Mouse (Mus musculus) liver, embryonic 13.5 days (tissue): Measurements from ENCODE around the gene Morc1. TPM values are rescaled to one million over a fixed set of nuclear protein-coding genes. Genes with fewer than 3 reads are reported as not detected.

Experiments used
- ATAC-seq: fragments of 200-750 bp; cut with Nextera tagmentation; 2 replicates; pipeline ENCODE4 v1.8.0; 2017; ENCODE audit warnings: low read depth, mild to moderate bottlenecking, moderate number of reproducible peaks, moderate library complexity
- DNase-seq: peaks from one replicate; pipeline ENCODE4 v3.0.0; 2022
- H3K27ac ChIP-seq: fragments of 300-500 bp; sonication (generic); 2 replicates; pipeline ENCODE4 v1.5.1; 2015; ENCODE audit warnings: moderate library complexity, mild to moderate bottlenecking, inconsistent platforms
- H3K27me3 ChIP-seq: fragments of 300-500 bp; sonication (generic); 2 replicates; pipeline ENCODE4 v1.6.1; 2015; ENCODE audit warnings: mild to moderate bottlenecking, inconsistent platforms
- H3K36me3 ChIP-seq: fragments of 300-500 bp; sonication (generic); 2 replicates; pipeline ENCODE4 v1.6.1; 2015; ENCODE audit warnings: mild to moderate bottlenecking, inconsistent platforms
- H3K4me1 ChIP-seq: fragments of 300-500 bp; sonication (generic); replicated peaks from 2 replicates; pipeline ENCODE4 v1.6.1; 2015; ENCODE audit warnings: inconsistent platforms
- H3K4me2 ChIP-seq: fragments of 300-500 bp; sonication (generic); 2 replicates; pipeline ENCODE4 v1.6.1; 2015; ENCODE audit warnings: inconsistent platforms, mild to moderate bottlenecking, moderate library complexity
- H3K4me3 ChIP-seq: fragments of 300-500 bp; sonication (generic); replicated peaks from 2 replicates; pipeline ENCODE4 v1.5.1; 2015; ENCODE audit warnings: mild to moderate bottlenecking, inconsistent platforms
- H3K9ac ChIP-seq: fragments of 300-500 bp; sonication (generic); 2 replicates; pipeline ENCODE4 v1.6.1; 2015; ENCODE audit warnings: mild to moderate bottlenecking, inconsistent platforms
- H3K9me3 ChIP-seq: fragments of 300-500 bp; sonication (generic); replicated peaks from 2 replicates; pipeline ENCODE4 v1.6.1; 2016; ENCODE audit warnings: inconsistent platforms
- WGBS: fragments of 180-500 bp; shearing (Covaris S2); methylation state at CpG from one replicate; pipeline ENCODE4 v1.1.7; 2015; ENCODE audit not compliant: insufficient replicate concordance; 5-methylcytosine and 5-hydroxymethylcytosine counted together
- polyA plus RNA-seq: library from polyadenylated mRNA; unstranded; fragments of >200 nt; fragmentation: Nextera tagmentation; extraction: Ambion mirVana; gene quantifications from 2 replicates; pipeline ENCODE4 v1.2.1, GENCODE M21; 2015

Morc1 gene
- polyA plus RNA-seq, 1 experiment from 2014 or later = not detected

DNA sequence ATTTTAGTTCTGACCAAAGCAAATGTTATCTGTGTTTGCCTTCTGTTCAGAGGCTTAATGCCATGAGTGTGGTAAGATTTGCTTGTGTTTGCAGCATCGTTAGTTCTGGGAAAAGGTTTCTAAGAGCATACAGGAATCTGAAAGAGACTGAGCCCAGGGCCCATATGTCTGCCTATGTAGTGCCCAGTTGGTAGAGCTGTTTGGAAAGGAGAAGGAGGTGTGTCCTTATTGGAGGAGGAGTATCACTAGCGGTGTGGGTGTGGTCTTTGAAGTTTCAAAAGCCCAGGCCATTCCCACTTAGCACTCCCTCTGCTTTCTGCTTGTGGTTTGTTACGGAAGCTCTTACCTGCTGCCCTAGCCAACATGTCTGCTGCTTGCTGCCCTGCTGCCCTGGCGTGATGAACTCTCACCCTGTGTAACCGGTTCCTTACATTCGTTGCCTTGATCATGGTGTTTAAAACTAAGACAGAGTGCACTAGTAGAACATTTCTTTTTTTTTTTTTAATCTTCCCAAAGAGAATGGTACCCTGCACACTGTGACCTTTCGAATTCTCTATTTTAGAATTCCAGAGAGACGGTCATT, 48.3 kb downstream of the Morc1 start:
- H3K4me2 ChIP-seq = no peak overlapping the region
- H3K9me3 ChIP-seq = no peaks in the 10 kb centered on the region
- no peak overlapping the region for H3K27ac ChIP-seq
- no peaks in the 10 kb centered on the region for H3K4me1 ChIP-seq
- no peak overlapping the region for H3K9ac ChIP-seq
- DNase-seq = no peak
- ATAC-seq = no peak
- no peaks in the 10 kb centered on the region for H3K27me3 ChIP-seq
- 57% methylated on average over 8 of the region's 8 CpGs for WGBS
- no peak overlapping the region for H3K4me3 ChIP-seq
- H3K36me3 ChIP-seq = no peaks in the 10 kb centered on the region

DNA sequence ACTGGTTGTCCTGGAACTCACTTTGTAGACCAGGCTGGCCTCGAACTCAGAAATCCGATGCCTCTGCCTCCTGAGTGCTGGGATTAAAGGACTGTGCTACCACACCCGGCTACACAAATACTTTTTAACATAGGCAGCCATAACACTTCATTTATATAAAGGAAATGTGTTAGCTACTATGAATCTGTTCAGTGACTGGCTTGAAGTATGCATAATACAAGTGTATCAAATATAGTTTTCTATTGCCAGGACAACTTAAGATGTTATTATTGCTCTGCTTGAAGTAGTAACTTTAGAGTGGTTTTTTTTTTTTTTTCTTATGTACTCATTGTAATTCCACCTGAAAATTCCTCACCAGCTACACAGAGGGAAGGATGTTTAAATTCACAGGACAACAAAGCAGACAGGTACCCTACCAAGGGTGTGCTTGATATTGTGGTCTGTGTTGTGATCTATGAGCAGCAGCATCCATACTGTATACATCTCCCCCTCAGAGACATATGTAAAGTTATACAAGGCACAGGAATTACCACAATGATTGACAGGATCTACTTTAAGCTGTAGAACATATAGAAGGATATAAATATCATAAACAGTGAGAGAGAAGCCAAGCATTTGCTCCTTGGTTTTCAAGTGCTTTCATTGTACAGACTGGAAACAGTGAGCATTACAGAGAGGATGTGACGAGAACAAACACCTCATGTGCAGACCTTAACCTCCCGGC, 85.9 kb downstream of the Morc1 start:
- Histone ChIP-seq H3K9ac (no peak overlapping the region), H3K27ac (no peak overlapping the region), H3K27me3 (no peaks in the 10 kb centered on the region), H3K4me3 (no peak overlapping the region), H3K36me3 (no peaks in the 10 kb centered on the region), H3K4me2 (no peak overlapping the region), H3K4me1 (no peaks in the 10 kb centered on the region), H3K9me3 (no peaks in the 10 kb centered on the region)
- WGBS = 62% methylated on average over 5 of the region's 5 CpGs
- ATAC-seq = no peak
- DNase-seq = no peak

DNA sequence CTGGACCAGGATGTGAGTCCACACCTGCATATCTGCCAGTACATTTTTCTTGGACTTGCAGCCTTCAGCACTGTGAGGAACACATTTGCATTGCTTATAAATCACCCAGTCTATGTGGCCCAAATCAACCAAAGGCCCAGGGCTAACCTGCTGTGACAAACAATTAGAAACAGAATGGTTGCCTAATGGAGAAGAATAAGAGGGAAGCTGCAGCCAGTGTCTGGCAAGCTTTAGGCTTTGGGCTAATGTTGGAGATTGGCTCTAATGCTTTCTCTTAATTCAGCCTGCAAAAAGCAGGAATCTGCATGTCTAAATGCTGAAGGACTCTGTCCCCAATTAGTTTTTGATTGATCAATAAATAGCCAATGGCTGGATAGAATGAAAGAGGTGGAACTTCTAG, 88.5 kb downstream of the Morc1 start:
- Histone ChIP-seq H3K4me2 (no peak overlapping the region), H3K27me3 (no peaks in the 10 kb centered on the region), H3K4me3 (no peak overlapping the region), H3K36me3 (no peaks in the 10 kb centered on the region), H3K9ac (no peak overlapping the region), H3K9me3 (no peaks in the 10 kb centered on the region), H3K4me1 (no peaks in the 10 kb centered on the region), H3K27ac (no peak overlapping the region)
- DNase-seq (no peak), ATAC-seq (no peak)

DNA sequence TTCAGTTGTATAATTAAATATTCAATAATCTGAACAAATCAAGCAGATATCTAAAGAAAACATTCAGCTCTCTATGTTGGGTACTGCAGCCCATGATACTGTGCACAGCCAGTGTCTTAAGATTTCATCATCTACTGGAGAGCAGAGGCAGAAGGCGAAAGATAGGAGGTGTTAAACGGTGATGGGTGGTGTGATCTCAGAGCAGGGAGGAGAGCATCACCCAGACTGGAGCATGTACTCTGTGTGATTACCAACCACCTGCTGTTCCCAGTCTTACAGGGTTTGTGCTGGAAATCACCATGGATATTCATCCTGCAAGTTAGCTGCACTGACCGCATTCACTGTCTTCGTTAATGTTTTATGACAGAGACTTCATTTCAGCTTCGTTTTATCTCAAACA, 106.1 kb downstream of the Morc1 start:
- Histone ChIP-seq H3K36me3 (no peaks in the 10 kb centered on the region), H3K4me3 (no peak overlapping the region), H3K27ac (no peak overlapping the region), H3K9ac (no peak overlapping the region), H3K27me3 (no peaks in the 10 kb centered on the region), H3K9me3 (no peaks in the 10 kb centered on the region), H3K4me2 (no peak overlapping the region), H3K4me1 (no peaks in the 10 kb centered on the region)
- 79% methylated on average over 5 of the region's 5 CpGs for WGBS
- no peak for DNase-seq
- ATAC-seq = no peak

DNA sequence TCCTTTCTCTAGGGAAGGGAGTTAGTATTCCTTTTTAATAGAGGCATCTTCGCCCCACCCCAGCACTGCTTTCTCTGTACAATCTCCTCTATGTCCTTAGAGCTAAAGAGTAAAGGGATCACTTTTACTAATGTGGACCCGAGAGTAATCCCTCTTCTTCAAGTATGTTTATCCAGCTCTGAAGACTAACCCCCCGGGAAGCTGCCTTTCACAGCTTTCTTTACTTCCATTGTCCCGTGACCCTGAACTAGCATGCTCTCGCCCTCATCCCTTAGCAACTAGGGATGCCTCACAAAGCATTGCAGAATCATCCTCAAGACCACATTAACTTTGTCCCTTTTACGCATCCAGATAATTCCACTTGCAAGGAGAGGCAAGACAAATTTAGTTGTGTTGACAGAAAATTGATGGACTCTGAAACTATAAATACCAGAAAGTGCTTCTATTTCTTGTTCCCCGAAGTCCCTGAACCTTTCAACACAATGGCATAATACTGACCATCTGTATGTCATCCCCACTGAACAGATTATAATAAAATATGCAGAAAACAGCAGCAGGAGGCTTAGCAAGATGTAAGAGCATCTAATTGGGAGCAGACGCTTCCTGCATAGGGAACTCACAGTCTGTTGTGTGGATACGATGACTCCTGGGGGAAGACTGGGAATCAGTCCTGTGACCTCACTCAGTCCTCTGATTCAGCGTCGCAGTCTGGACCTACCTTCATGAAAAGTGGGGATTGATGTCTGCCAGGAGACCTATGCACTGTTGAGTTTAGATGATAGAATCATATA, 131.4 kb downstream of the Morc1 start:
- Histone ChIP-seq H3K27ac (no peak overlapping the region), H3K4me1 (no peaks in the 10 kb centered on the region), H3K9ac (no peak overlapping the region), H3K36me3 (no peaks in the 10 kb centered on the region), H3K4me3 (no peak overlapping the region), H3K4me2 (no peak overlapping the region), H3K9me3 (no peaks in the 10 kb centered on the region), H3K27me3 (no peaks in the 10 kb centered on the region)
- ATAC-seq = no peak
- 57% methylated on average over 11 of the region's 11 CpGs for WGBS
- no peak for DNase-seq

DNA sequence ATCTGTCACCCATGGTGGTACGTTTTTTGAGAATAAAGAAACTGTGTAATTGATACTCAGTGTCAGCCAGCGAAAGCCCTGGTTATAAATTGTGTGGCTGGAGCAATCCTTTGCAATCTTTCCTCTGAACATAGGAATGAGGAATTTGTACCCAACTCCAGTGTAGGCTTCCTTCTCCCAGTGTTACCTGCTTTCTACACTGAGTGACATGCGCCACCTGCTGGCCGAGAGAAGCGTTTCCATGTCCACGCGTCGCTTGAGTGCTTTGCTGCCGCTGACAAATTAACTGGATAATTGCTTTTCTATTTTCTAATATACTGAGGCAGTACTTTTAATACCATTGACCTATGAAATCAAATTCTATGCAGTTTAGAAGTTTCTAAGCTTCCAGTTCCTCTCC, 139.3 kb downstream of the Morc1 start:
- ATAC-seq (no peak), DNase-seq (no peak)
- no peaks in the 10 kb centered on the region for H3K9me3 ChIP-seq
- no peak overlapping the region for H3K4me2 ChIP-seq
- no peaks in the 10 kb centered on the region for H3K27me3 ChIP-seq
- no peak overlapping the region for H3K4me3 ChIP-seq
- no peak overlapping the region for H3K27ac ChIP-seq
- no peaks in the 10 kb centered on the region for H3K4me1 ChIP-seq
- H3K36me3 ChIP-seq = no peaks in the 10 kb centered on the region
- 14% methylated on average over 9 of the region's 9 CpGs for WGBS
- no peak overlapping the region for H3K9ac ChIP-seq

DNA sequence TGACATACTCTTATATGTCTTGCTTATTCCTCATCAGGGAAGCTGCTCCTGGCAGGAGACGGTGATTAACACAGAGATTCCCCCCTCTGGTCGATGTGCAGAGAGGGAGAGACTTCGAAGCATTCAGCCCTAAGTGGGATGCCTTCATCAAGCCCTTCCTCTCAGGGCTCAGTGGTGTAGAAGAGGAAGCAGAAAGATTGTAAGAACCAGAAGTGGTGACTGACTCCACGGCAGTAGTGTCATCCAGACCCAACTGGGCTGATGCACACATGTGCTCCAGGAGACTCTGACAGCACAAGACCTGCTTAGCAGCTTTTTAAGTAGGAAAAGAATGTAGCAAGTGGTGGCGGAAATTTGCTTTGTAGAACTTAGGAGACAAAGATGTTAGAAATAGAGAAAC, 143.0 kb downstream of the Morc1 start:
- Histone ChIP-seq H3K4me3 (no peak overlapping the region), H3K9me3 (no peaks in the 10 kb centered on the region), H3K27me3 (no peaks in the 10 kb centered on the region), H3K4me2 (no peak overlapping the region), H3K27ac (no peak overlapping the region), H3K9ac (no peak overlapping the region), H3K4me1 (no peaks in the 10 kb centered on the region), H3K36me3 (no peaks in the 10 kb centered on the region)
- ATAC-seq (no peak), DNase-seq (no peak)
- WGBS = 38% methylated on average over 5 of the region's 5 CpGs

DNA sequence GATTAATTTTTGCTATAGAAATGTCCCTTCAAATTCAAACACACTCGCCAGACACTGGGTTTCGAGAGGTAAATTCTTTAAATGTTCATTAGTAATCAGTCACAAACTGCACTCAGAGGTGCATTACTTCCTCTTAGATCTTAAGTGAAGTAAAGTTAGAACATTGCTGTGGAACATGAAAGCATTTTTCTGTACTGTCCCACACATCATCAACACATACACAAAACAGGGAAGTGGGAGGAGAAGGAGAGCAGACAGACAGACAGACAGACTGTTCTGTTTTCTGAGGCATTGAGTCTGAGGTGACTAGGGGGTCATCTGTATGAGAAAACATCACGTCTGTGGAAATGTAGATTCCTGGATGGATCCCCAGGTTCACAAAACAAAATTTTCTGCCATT, 143.5 kb downstream of the Morc1 start:
- WGBS = 43% methylated on average over 3 of the region's 3 CpGs
- no peak for DNase-seq

DNA sequence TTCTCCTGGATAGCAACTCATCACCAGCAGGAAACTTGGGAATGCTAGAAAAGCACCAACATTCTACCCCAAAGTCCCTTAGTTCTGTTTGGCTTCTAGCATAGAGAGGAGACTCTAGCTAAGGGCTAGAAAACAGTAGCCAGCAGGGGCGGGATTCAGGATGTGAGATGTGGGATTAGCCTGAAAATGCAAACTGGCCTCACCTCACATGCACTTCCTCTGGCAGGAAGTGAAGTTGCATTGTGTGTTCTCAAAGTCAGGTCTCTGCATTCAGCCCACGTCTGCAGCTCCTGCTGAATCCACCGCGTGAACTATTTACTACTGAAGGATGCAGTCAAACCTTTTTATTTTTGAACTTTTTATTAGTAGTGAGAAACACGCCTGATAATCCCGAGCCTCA, 154.3 kb downstream of the Morc1 start:
- WGBS = 30% methylated on average over 6 of the region's 6 CpGs
- ATAC-seq (no peak), DNase-seq (no peak)

More for the DNA sequence above, 143.5 kb downstream of the Morc1 start:
- Histone ChIP-seq H3K4me3 (no peak overlapping the region), H3K9ac (no peak overlapping the region), H3K9me3 (no peaks in the 10 kb centered on the region), H3K36me3 (no peaks in the 10 kb centered on the region), H3K4me2 (no peak overlapping the region), H3K4me1 (no peaks in the 10 kb centered on the region), H3K27ac (no peak overlapping the region), H3K27me3 (no peaks in the 10 kb centered on the region)
- no peak for ATAC-seq

DNA sequence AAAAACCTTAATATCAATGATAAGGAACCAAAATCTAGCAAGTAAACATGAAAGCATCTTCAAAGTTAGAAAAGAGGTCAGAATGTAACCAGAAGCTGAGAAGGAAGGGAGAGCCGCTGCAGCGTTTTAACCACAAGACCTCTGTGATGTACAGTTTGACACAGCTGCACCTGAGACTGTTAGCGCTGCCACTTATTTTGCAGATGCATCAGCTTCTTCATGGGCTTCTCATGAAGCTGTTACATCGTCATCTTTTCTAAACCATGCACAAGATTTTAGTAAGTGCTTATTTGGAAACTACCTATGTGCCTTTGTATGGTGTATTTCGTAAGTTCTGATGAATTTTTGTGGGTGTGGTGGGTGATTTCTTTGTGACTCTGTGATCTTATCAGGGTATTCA, 163.4 kb downstream of the Morc1 start:
- 63% methylated on average over 5 of the region's 5 CpGs for WGBS
- DNase-seq (no peak), ATAC-seq (no peak)
- Histone ChIP-seq H3K9me3 (no peaks in the 10 kb centered on the region), H3K27ac (no peak overlapping the region), H3K9ac (no peak overlapping the region), H3K4me1 (no peaks in the 10 kb centered on the region), H3K27me3 (no peaks in the 10 kb centered on the region), H3K36me3 (no peaks in the 10 kb centered on the region), H3K4me3 (no peak overlapping the region), H3K4me2 (no peak overlapping the region)

More for the DNA sequence above, 154.3 kb downstream of the Morc1 start:
- H3K4me2 ChIP-seq = no peak overlapping the region
- no peak overlapping the region for H3K9ac ChIP-seq
- H3K36me3 ChIP-seq = no peaks in the 10 kb centered on the region
- H3K4me1 ChIP-seq = no peaks in the 10 kb centered on the region
- no peak overlapping the region for H3K27ac ChIP-seq
- no peaks in the 10 kb centered on the region for H3K9me3 ChIP-seq
- no peaks in the 10 kb centered on the region for H3K27me3 ChIP-seq
- no peak overlapping the region for H3K4me3 ChIP-seq

DNA sequence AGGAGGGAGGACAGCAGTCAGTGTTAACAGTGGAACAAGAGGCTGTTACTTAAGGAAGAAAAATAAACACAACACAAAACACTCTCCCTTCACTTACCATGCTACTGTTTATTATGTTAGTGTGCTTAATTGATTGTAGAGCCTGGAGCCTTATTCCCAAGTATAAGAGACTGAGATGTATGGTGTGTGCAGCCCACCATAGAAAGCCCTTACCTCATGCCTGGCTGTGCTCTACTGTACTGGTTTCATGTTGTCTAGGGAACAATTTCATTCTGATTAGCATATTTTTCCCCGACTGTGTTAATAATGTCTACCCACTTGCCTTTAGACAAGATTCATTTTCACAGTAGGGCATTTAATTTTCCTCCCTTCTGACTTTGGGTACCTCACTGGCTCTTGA, 164.2 kb downstream of the Morc1 start:
- DNase-seq = no peak
- H3K4me1 ChIP-seq = no peaks in the 10 kb centered on the region
- H3K27me3 ChIP-seq = no peaks in the 10 kb centered on the region
- H3K9ac ChIP-seq = no peak overlapping the region
- no peak for ATAC-seq
- no peaks in the 10 kb centered on the region for H3K9me3 ChIP-seq
- H3K27ac ChIP-seq = no peak overlapping the region
- no peak overlapping the region for H3K4me2 ChIP-seq
- no peak overlapping the region for H3K4me3 ChIP-seq
- WGBS = 59% methylated on average over 1 of the region's 1 CpGs
- no peaks in the 10 kb centered on the region for H3K36me3 ChIP-seq
